Mouse (Mus musculus): ENCODE measurements at regions not wholly inside any gene's neighbourhood (a gene's known extent, or its start where the extent isn't known, plus 50 kb on each side); places are given as distances from the start of the nearest gene placed in this dataset.

DNA sequence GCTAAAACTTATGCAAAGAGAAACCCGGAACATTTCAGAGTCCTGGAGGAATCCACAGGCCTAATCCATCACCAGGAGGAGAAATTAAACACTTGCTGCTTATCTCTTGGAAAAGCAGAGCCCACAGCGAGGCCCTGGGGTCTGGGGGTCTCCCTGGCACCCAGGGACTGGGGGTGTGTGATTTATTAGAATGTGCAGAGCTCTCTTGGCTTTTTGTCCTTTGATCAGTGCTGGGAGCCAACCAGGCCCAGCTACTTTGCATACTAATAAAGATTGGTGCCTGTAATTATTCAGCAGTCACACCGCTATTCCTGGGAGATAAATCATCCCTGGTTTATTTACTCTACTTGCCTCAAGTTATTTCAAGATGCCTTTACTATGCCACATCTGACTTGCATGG is 260.0 kb upstream of the Rbfox1 start:
- no peak for TF ChIP-seq CTCF (IDR thresholded peaks at IDR 0.05 in 2 of 3, conservative IDR thresholded peaks at IDR 0.05 in 1 of 3; ENCODE audit: control insufficient read depth in 1 of 3, insufficient read depth in 1 of 3, low read depth in 2 of 3, low read length in 3 of 3, poor library complexity in 1 of 3, severe bottlenecking in 1 of 3)
- TF ChIP-seq MEF2A (IDR thresholded peaks at IDR 0.05; ENCODE audit: extremely low read depth, insufficient replicate concordance, low read depth, low read length, poor library complexity, severe bottlenecking), result no peak
- TF ChIP-seq HCFC1 (IDR thresholded peaks at IDR 0.05; ENCODE audit: low read depth, low read length), result no peak
- no peak for TF ChIP-seq ETS1 (IDR thresholded peaks at IDR 0.05; ENCODE audit: low read depth, low read length)
- no peak for TF ChIP-seq E2F4 (IDR thresholded peaks at IDR 0.05; ENCODE audit: borderline replicate concordance, low read depth, low read length)
- TF ChIP-seq NELFE (IDR thresholded peaks at IDR 0.05; ENCODE audit: low read depth, low read length), result no peak
- TF ChIP-seq JUND (IDR thresholded peaks at IDR 0.05; ENCODE audit: low read depth, low read length), result no peak
- TF ChIP-seq TCF12 (IDR thresholded peaks at IDR 0.05; ENCODE audit: low read depth, low read length), result no peak
- no peak for TF ChIP-seq ZMIZ1 (IDR thresholded peaks at IDR 0.05; ENCODE audit: low read depth, low read length)
- TF ChIP-seq EP300 (IDR thresholded peaks at IDR 0.05; ENCODE audit: low read depth in 1 of 2, low read length in 2 of 2), result no peak
- TF ChIP-seq BHLHE40 (IDR thresholded peaks at IDR 0.05; ENCODE audit: borderline replicate concordance, low read depth, low read length), result no peak
- TF ChIP-seq POLR2A (IDR thresholded peaks at IDR 0.05; ENCODE audit: control insufficient read depth in 1 of 2, insufficient read depth in 1 of 2, low read depth in 1 of 2, low read length in 2 of 2, poor library complexity in 1 of 2), result no peak
